Mouse (Mus musculus) liver, embryonic 11.5 days (tissue): Measurements from ENCODE around the gene Gm8879. TPM values are rescaled to one million over a fixed set of nuclear protein-coding genes. Genes with fewer than 3 reads are reported as not detected.
"Not testable (repeated sequence)": the region's sequence is repeated elsewhere in the genome, so short reads cannot be mapped to it uniquely, and the experiment has no call there.

Source experiments
- ATAC-seq: fragments of 200-750 bp; cut with Nextera tagmentation; replicated peaks from 2 replicates; pipeline ENCODE4 v1.8.0; 2017; ENCODE audit warnings: moderate number of reproducible peaks, mild to moderate bottlenecking, moderate TSS enrichment, moderate library complexity; ENCODE audit not compliant: low FRiP score
- DNase-seq: peaks from one replicate; pipeline ENCODE4 v3.0.0-alpha.2; 2017; ENCODE audit warnings: low spot score
- H3K27ac ChIP-seq: fragments of 300-500 bp; sonication (generic); 2 replicates; pipeline ENCODE4 v1.5.1; 2014; ENCODE audit warnings: mild to moderate bottlenecking, low read depth, low read length, control low read depth
- H3K27me3 ChIP-seq: fragments of 300-500 bp; sonication (generic); replicated peaks from 2 replicates; pipeline ENCODE4 v1.6.1; 2014; ENCODE audit warnings: low read length, mixed read lengths; ENCODE audit not compliant: control insufficient read depth, insufficient read depth
- H3K36me3 ChIP-seq: fragments of 300-500 bp; sonication (generic); 2 replicates; pipeline ENCODE4 v1.6.1; 2014; ENCODE audit warnings: mild to moderate bottlenecking, low read length, moderate library complexity, mixed read lengths; ENCODE audit not compliant: control insufficient read depth, insufficient read depth
- H3K4me1 ChIP-seq: fragments of 300-500 bp; sonication (generic); replicated peaks from 2 replicates; pipeline ENCODE4 v1.6.1; 2014; ENCODE audit warnings: low read length, mixed read lengths; ENCODE audit not compliant: control insufficient read depth, insufficient read depth
- H3K4me2 ChIP-seq: fragments of 300-500 bp; sonication (generic); 2 replicates; pipeline ENCODE4 v1.6.1; 2014; ENCODE audit warnings: mild to moderate bottlenecking, control low read depth, moderate library complexity
- H3K4me3 ChIP-seq: fragments of 300-500 bp; sonication (generic); 2 replicates; pipeline ENCODE4 v1.5.1; 2014; ENCODE audit warnings: low read depth, low read length, control low read depth
- H3K9ac ChIP-seq: fragments of 300-500 bp; sonication (generic); 2 replicates; pipeline ENCODE4 v1.6.1; 2014; ENCODE audit warnings: low read depth, low read length, control low read depth
- H3K9me3 ChIP-seq: fragments of 300-500 bp; sonication (generic); 2 replicates; pipeline ENCODE4 v1.6.1; 2016; ENCODE audit warnings: low read length, inconsistent platforms, mixed read lengths; ENCODE audit not compliant: control insufficient read depth
- WGBS: fragments of 180-500 bp; shearing (Covaris S2); extraction: QIAGEN DNeasy Blood & Tissue Kit; methylation state at CpG from one replicate; pipeline ENCODE4 v1.1.7; 2014; 5-methylcytosine and 5-hydroxymethylcytosine counted together
- polyA plus RNA-seq: library from polyadenylated mRNA; unstranded; fragments of >200 nt; fragmentation: Nextera tagmentation; extraction: Ambion mirVana; gene quantifications from 2 replicates; pipeline ENCODE4 v1.2.1, GENCODE M21; 2014

Gm8879 gene
- not detected in 2 replicates for polyA plus RNA-seq

DNA sequence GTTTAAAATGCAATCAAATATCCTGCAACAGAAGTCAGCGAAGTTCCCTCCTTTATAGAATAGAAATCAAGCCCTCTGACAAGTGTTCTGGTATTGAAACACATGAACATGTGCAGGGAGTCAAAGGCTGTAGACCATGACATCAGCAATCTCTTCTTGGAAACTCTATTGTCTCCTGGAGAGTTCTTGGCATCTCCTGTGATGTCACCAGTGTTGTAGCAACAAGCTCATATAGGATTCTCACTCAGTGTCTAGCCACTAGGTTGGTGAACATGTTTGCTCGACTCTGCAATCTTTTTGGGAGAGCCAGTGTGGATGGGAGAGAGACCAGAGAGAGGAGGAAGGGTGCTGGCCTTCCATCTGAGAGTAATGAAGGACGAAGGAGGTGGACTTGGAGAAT lies at the start of gene Gm8879:
Gm8879 (plus strand) TSS at position 301 of the 400 bp plus-strand sequence.
- H3K4me2 ChIP-seq, H3K27ac ChIP-seq, H3K27me3 ChIP-seq, DNase-seq, H3K9me3 ChIP-seq, H3K4me1 ChIP-seq, ATAC-seq, H3K9ac ChIP-seq, H3K4me3 ChIP-seq, H3K36me3 ChIP-seq: not testable (repeated sequence)
- no CpG with 5 or more reads among the region's 3 CpGs for WGBS

DNA sequence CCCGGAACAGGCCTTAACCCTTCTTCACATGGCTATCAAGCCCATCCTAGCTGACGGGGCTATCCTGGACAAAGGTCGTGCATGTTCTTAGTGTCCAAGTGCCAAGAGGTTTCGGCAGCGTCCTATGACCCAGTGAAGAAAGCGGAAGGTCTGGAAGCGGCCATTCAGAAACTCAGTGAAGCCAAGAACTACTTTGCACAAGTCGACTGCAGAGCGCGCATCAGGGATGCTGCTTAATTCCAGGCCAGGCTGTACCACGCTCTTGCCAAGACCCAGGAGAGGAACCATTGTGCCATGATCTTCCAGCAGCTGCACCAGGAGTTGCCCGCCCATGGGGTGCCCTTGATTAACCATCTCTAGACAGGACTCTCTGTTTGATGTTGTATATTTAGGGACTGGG lies 10.6 kb downstream of the Gm8879 start:
- not testable (repeated sequence) for H3K27me3 ChIP-seq, H3K36me3 ChIP-seq, DNase-seq, H3K9ac ChIP-seq, H3K4me3 ChIP-seq, ATAC-seq, H3K9me3 ChIP-seq, H3K27ac ChIP-seq, H3K4me1 ChIP-seq, H3K4me2 ChIP-seq
- WGBS: 89% methylated on average over 12 of the region's 12 CpGs

Other genes with a start within 250 kb of the Gm8879 start
- gene Gm8871, start 179.8 kb upstream of the Gm8879 start, polyA plus RNA-seq: not detected in 2 replicates
- gene Gm8857, start 179.8 kb upstream of the Gm8879 start, polyA plus RNA-seq: not detected in 2 replicates
- not detected in 2 replicates for gene Gm5861, start 55.4 kb downstream of the Gm8879 start, polyA plus RNA-seq
- gene Gm8890, start 128.4 kb downstream of the Gm8879 start, polyA plus RNA-seq: not detected in 2 replicates
- not detected in 2 replicates for gene Speer1, start 213.9 kb downstream of the Gm8879 start, polyA plus RNA-seq